Mouse (Mus musculus): ENCODE results near the gene Klhl26.
A peak's percentile ranks its signal among the peaks of the same experiment; 100 is the strongest.

Gene Klhl26

GRCm38 (mm10) chr8:70447639-70448420 lies 28.9 kb downstream of the Klhl26 start:
- no peak for DNase-seq (ENCODE audit: extremely low spot score, low spot score)

- no peak for DNase-seq (ENCODE audit: extremely low spot score, low spot score)
These were observed 30.8 kb downstream of the Klhl26 start for GRCm38 (mm10) chr8:70445988-70446387.

- DNase-seq (ENCODE audit: extremely low spot score, low spot score), result no peak
These were observed 33.4 kb downstream of the Klhl26 start for GRCm38 (mm10) chr8:70443326-70443725.

GRCm38 (mm10) chr8:70441565-70441964 lies 35.2 kb downstream of the Klhl26 start:
- no peak for DNase-seq (ENCODE audit: extremely low spot score, low spot score)

GRCm38 (mm10) chr8:70440246-70440645 lies 36.5 kb downstream of the Klhl26 start:
- no peak for DNase-seq (ENCODE audit: extremely low spot score, low spot score)

- DNase-seq (ENCODE audit: extremely low spot score, low spot score), result no peak
These were observed 37.0 kb downstream of the Klhl26 start for GRCm38 (mm10) chr8:70439848-70440179.

GRCm38 (mm10) chr8:70439055-70439847 lies 37.5 kb downstream of the Klhl26 start, which contains the start of gene Crtc1:
Crtc1 (minus strand) TSS chr8:70439579.
- peak; percentile 98 for DNase-seq (ENCODE audit: extremely low spot score, low spot score)

GRCm38 (mm10) chr8:70438423-70438822 lies 38.3 kb downstream of the Klhl26 start:
- DNase-seq (ENCODE audit: extremely low spot score, low spot score), result no peak

- DNase-seq (ENCODE audit: extremely low spot score, low spot score), result no peak
These were observed 41.6 kb downstream of the Klhl26 start for GRCm38 (mm10) chr8:70435156-70435555.

GRCm38 (mm10) chr8:70432991-70433536 lies 43.7 kb downstream of the Klhl26 start:
- no peak for DNase-seq (ENCODE audit: extremely low spot score, low spot score)

- no peak for DNase-seq (ENCODE audit: extremely low spot score, low spot score)
These were observed 45.6 kb downstream of the Klhl26 start for GRCm38 (mm10) chr8:70431213-70431612.

GRCm38 (mm10) chr8:70426300-70426907 lies 50.4 kb downstream of the Klhl26 start:
- DNase-seq (ENCODE audit: extremely low spot score, low spot score), result no peak

- no peak for DNase-seq (ENCODE audit: extremely low spot score, low spot score)
These were observed 54.0 kb downstream of the Klhl26 start for GRCm38 (mm10) chr8:70422722-70423121.

GRCm38 (mm10) chr8:70421349-70422104 lies 55.2 kb downstream of the Klhl26 start:
- no peak for DNase-seq (ENCODE audit: extremely low spot score, low spot score)

- DNase-seq (ENCODE audit: extremely low spot score, low spot score), result no peak
These were observed 56.7 kb downstream of the Klhl26 start for GRCm38 (mm10) chr8:70419879-70420643.

- no peak for DNase-seq (ENCODE audit: extremely low spot score, low spot score)
These were observed 57.8 kb downstream of the Klhl26 start for GRCm38 (mm10) chr8:70418954-70419353.

GRCm38 (mm10) chr8:70417914-70418313 lies 58.9 kb downstream of the Klhl26 start:
- DNase-seq (ENCODE audit: extremely low spot score, low spot score), result no peak

GRCm38 (mm10) chr8:70416941-70417340 lies 59.8 kb downstream of the Klhl26 start:
- no peak for DNase-seq (ENCODE audit: extremely low spot score, low spot score)

- peak; percentile 24 for DNase-seq (ENCODE audit: extremely low spot score, low spot score)
These were observed 61.0 kb downstream of the Klhl26 start for GRCm38 (mm10) chr8:70415540-70416451.
